Mouse (Mus musculus): ENCODE data around the gene Specc1.

GRCm38 (mm10) chr11:62027705-62028104 is 71.1 kb downstream of the Specc1 start:
- TF ChIP-seq MAX (IDR thresholded peaks at IDR 0.05; ENCODE audit: low read depth) (no peak), E2F4 (IDR thresholded peaks at IDR 0.05; ENCODE audit: insufficient read depth) (no peak), POLR2A (IDR thresholded peaks at IDR 0.05; ENCODE audit: insufficient read length, low read depth) (no peak)

All from myocyte (in vitro differentiated cells).